Mouse (Mus musculus): ENCODE results near the gene Pzp. TPM values are rescaled to one million over a fixed set of nuclear protein-coding genes. Genes with fewer than 3 reads are reported as not detected.

The Pzp gene
- polyA plus RNA-seq (2012; ENCODE audit: insufficient read depth, low replicate concordance): not detected in 2 replicates

DNA sequence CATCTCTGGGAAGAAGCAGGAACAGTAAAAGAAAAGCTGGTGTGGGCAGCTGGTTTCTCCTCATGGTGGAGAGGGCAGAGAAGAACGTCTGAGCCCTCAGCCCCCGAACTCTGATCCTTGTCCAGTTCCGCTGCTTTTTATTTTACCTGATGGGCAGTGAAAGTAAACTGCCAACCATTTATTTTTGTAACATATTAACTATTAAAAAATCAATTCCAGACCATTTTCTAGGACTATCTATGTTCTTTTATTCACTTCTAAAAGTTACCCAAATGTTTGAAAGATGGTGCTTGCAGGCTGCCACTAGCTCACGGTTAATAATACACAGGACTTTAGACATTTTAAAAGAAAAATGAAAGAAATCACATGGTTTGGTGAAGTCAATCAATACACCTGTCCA, at the start of gene Pzp:
Pzp (minus strand) TSS at position 120 of the 400 bp plus-strand sequence.
- H3K4me3 ChIP-seq (replicated peaks): no peak within 1 kb of the TSS

DNA sequence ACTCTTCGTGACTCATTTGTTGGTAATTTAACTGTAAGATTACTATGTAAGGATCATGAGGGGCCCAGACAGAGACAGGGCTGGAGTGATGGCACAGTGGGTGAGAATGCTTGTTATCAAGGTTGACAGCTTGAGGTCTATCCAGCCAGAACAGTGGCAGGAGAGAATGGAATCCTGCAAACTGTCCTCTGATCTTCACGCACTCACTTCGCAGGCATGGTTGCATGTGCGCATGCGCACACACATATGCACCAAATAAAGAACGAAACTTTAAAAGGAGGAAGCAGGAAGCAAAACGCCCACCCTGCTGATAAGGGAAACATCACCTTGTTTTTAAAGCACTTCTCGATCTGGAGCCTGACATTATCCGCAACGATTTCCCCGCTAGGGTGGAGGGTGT, 40.1 kb upstream of the Pzp start:
- Histone ChIP-seq H3K4me3 (replicated peaks) (no peak overlapping the region), H3K4me1 (no peaks in the 10 kb centered on the region), H3K9me3 (peaks cover 26% of the 10 kb centered on the region), H3K36me3 (replicated peaks; ENCODE audit: low read length) (no peaks in the 10 kb centered on the region), H3K27me3 (replicated peaks) (no peaks in the 10 kb centered on the region)
- TF ChIP-seq GATA1 (IDR thresholded peaks at IDR 0.05; ENCODE audit: borderline replicate concordance, low read length) (no peak), FLI1 (IDR thresholded peaks at IDR 0.05; ENCODE audit: low read length) (no peak)

More for the DNA sequence above, at the start of gene Pzp:
- TF ChIP-seq FLI1 (IDR thresholded peaks at IDR 0.05; ENCODE audit: low read length): no peak
- no peak for TF ChIP-seq GATA1 (IDR thresholded peaks at IDR 0.05; ENCODE audit: borderline replicate concordance, low read length)
- Histone ChIP-seq H3K9me3 (peaks cover 8% of the 10 kb centered on the region; the same call in 1 of the 2 replicates), H3K4me1 (no peaks in the 10 kb centered on the region), H3K27me3 (replicated peaks) (no peaks in the 10 kb centered on the region), H3K36me3 (replicated peaks; ENCODE audit: low read length) (no peaks in the 10 kb centered on the region)

DNA sequence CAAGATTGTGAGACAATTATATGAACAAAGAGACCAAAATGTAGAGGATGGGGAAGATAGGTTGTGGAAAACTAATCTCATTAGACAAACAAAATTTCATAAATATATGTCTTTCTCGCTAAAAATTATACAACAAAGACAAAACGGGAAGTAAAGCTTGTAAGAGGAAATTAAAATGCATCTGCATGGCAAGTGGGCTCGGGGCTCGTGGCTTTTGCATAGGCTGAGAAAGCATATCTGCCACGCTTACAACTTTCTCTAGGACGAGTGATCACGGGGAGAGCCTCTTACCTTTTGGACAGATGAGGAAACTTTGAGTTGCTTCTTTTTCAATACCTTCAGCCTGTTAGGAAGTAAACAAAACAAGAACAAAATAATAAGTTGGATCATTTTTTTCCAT, 27.5 kb upstream of the Pzp start:
- Histone ChIP-seq H3K9me3 (no peaks in the 10 kb centered on the region), H3K4me1 (no peaks in the 10 kb centered on the region), H3K4me3 (replicated peaks) (no peak overlapping the region), H3K36me3 (replicated peaks; ENCODE audit: low read length) (no peaks in the 10 kb centered on the region), H3K27me3 (replicated peaks) (no peaks in the 10 kb centered on the region)
- TF ChIP-seq FLI1 (IDR thresholded peaks at IDR 0.05; ENCODE audit: low read length): no peak
- no peak for TF ChIP-seq GATA1 (IDR thresholded peaks at IDR 0.05; ENCODE audit: borderline replicate concordance, low read length)

DNA sequence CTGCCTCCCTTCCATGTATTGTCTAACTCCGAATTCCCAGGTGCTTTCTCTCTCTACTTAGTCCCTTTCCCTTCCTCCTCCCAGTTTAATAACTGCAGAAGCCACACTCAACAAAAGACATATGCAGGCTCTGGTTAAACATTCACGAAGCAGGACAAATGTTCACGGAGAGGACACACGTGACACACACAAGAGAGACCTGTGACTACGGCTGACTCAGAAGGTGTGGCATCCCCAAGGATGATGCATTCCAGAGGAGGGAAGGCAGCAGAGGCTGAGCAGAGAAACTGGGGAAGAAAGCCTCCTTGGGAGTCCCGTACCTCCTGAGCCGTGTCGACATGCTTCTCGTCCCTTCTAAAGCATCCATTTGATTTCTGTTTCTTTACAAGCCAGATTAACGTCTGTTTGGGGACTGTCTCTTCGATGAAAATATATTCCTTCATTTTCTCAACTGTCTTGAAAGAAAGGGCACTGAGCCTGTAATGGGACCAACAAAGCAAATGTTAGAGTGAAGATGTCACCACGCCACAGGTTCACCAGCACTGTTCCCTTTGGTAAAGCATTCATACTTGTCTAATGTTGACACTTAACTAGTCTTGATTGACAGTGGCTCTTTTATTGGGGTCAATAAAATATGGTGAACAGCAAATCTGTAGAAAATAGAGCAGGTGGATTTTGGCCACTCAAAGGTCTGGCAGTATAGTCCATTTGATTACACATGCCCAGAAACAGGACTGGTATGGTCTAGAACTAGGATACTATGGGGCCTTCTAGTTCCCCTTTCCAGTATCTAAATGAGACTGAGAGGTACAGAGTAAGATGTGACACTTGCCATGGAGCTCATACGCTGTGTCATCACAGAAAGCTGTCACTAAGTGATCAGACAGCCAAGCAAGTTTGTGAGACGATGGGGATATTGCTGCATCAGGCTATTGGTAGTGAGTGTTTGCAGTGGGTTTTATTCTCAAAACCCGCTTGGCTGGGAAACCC, 23.2 kb upstream of the Pzp start:
- Histone ChIP-seq H3K4me1 (no peaks in the 10 kb centered on the region), H3K9me3 (no peaks in the 10 kb centered on the region), H3K36me3 (replicated peaks; ENCODE audit: low read length) (no peaks in the 10 kb centered on the region), H3K27me3 (replicated peaks) (no peaks in the 10 kb centered on the region), H3K4me3 (replicated peaks) (no peak overlapping the region)
- TF ChIP-seq GATA1 (IDR thresholded peaks at IDR 0.05; ENCODE audit: borderline replicate concordance, low read length) (no peak), FLI1 (IDR thresholded peaks at IDR 0.05; ENCODE audit: low read length) (no peak)

DNA sequence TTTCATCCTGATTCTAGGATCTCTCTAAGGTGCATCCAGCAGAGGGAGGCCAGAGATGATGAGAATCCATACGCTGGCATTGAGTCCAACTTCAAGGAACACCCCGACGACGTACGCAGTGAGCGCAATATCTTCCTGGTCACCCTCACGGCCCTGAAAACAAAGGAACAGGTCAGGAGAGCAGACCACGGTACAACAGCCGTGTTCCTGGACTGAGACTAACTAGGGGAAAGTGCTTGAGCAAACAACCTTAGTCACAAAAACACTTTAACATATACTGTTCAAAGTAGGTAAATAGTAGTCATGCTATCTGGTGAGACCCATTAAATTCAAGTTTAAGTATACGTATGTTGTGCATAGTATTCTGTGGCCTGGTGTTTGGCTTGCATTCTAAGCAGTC, 22.0 kb upstream of the Pzp start:
- TF ChIP-seq FLI1 (IDR thresholded peaks at IDR 0.05; ENCODE audit: low read length) (no peak), GATA1 (IDR thresholded peaks at IDR 0.05; ENCODE audit: borderline replicate concordance, low read length) (no peak)
- no peaks in the 10 kb centered on the region for H3K4me1 ChIP-seq
- H3K9me3 ChIP-seq: no peaks in the 10 kb centered on the region

DNA sequence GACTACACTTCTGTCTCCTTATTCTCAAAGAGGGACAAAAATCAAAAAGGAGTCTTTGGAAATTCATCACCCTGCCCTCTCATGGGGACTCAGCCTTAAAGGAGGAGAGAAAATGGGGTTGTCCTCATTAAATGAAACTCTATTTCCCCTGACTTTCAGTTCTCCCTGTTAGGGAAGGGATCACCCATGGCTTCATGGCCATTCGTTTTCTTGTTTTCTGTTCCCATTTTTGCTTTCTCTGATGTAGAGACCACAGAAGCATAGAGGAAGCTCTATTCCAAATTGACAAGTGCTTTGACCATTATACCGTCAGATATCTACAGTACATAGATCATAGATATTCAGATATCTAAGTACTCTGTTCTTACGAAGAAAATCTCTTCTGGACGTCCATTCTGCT, 18.9 kb upstream of the Pzp start:
- H3K4me3 ChIP-seq (replicated peaks): no peak overlapping the region
- no peaks in the 10 kb centered on the region for H3K4me1 ChIP-seq
- H3K27me3 ChIP-seq (replicated peaks): no peaks in the 10 kb centered on the region
- H3K36me3 ChIP-seq (replicated peaks; ENCODE audit: low read length): no peaks in the 10 kb centered on the region
- H3K9me3 ChIP-seq: no peaks in the 10 kb centered on the region; the same call in 1 of the 2 replicates
- TF ChIP-seq GATA1 (IDR thresholded peaks at IDR 0.05; ENCODE audit: borderline replicate concordance, low read length) (no peak), FLI1 (IDR thresholded peaks at IDR 0.05; ENCODE audit: low read length) (no peak)

More for the DNA sequence above, 22.0 kb upstream of the Pzp start:
- Histone ChIP-seq H3K36me3 (replicated peaks; ENCODE audit: low read length) (no peaks in the 10 kb centered on the region), H3K4me3 (replicated peaks) (no peak overlapping the region), H3K27me3 (replicated peaks) (no peaks in the 10 kb centered on the region)

DNA sequence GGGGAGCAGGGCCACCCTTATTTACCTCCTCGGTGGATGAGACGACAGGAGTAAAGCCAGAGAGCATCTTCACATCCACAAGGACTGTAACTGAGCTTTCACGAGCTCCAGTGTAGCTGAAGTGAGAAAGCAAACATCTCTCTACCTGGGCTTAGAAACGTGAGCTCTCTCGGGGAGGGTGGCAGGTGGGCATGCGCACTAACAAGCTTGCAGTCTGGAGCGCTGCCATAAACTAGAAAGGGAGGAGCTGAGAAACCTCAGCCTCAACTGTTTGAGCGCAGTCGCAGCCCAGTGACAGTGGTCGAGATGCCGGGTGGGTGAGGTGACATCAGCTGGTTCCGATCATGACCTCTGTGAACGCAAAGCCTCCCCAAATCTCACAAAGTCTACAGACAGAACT, 16.7 kb upstream of the Pzp start:
- Histone ChIP-seq H3K4me1 (no peaks in the 10 kb centered on the region), H3K36me3 (replicated peaks; ENCODE audit: low read length) (no peaks in the 10 kb centered on the region), H3K4me3 (replicated peaks) (no peak overlapping the region), H3K27me3 (replicated peaks) (no peaks in the 10 kb centered on the region), H3K9me3 (no peaks in the 10 kb centered on the region; the same call in 1 of the 2 replicates)
- TF ChIP-seq FLI1 (IDR thresholded peaks at IDR 0.05; ENCODE audit: low read length): no peak
- TF ChIP-seq GATA1 (IDR thresholded peaks at IDR 0.05; ENCODE audit: borderline replicate concordance, low read length): no peak

DNA sequence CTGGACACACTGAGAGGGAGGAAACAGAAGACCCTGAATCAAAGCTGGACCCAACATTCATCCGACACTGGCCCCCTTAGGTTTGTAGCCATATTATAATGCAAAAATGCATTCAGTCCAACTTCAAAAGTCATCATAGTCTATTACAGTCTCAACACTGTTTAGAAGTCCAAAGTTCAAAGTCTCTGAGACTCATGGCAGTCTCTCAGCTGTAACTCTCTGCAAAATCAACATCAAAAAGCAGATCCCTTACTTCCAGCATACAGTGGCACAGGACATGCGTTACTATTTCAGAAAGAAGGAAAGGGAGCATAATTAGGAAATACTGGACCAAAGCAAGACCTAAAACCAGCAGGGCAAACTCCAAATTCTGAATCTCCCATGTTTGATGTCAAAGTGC, 8.7 kb upstream of the Pzp start:
- no peaks in the 10 kb centered on the region for H3K27me3 ChIP-seq (replicated peaks)
- H3K9me3 ChIP-seq: peaks cover 8% of the 10 kb centered on the region; the same call in 1 of the 2 replicates
- TF ChIP-seq GATA1 (IDR thresholded peaks at IDR 0.05; ENCODE audit: borderline replicate concordance, low read length) (no peak), FLI1 (IDR thresholded peaks at IDR 0.05; ENCODE audit: low read length) (no peak)
- no peaks in the 10 kb centered on the region for H3K4me1 ChIP-seq
- no peaks in the 10 kb centered on the region for H3K36me3 ChIP-seq (replicated peaks; ENCODE audit: low read length)
- H3K4me3 ChIP-seq (replicated peaks): no peak overlapping the region

DNA sequence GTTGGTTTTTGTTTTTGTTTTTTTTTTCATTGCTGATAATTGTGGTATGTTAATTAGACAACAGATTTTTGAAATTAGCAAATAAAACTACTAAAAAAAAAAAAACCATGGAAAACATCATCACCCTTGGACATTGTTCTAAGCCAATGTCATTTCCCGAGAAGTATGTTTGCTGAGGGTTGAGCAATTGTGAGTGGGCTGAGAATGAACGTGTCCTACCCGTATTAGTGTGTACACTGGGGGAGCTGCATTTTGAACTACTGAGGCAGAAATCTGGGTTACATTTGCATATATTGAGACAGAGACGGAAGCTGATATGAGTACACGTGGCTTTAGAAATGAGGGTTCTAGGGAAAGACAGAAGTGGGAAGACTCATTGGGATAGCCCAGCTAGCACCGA, 6.8 kb upstream of the Pzp start:
- Histone ChIP-seq H3K4me3 (replicated peaks) (no peak overlapping the region), H3K36me3 (replicated peaks; ENCODE audit: low read length) (no peaks in the 10 kb centered on the region), H3K4me1 (no peaks in the 10 kb centered on the region), H3K27me3 (replicated peaks) (no peaks in the 10 kb centered on the region), H3K9me3 (peaks cover 8% of the 10 kb centered on the region; the same call in 1 of the 2 replicates)
- TF ChIP-seq FLI1 (IDR thresholded peaks at IDR 0.05; ENCODE audit: low read length) (no peak), GATA1 (IDR thresholded peaks at IDR 0.05; ENCODE audit: borderline replicate concordance, low read length) (no peak)

DNA sequence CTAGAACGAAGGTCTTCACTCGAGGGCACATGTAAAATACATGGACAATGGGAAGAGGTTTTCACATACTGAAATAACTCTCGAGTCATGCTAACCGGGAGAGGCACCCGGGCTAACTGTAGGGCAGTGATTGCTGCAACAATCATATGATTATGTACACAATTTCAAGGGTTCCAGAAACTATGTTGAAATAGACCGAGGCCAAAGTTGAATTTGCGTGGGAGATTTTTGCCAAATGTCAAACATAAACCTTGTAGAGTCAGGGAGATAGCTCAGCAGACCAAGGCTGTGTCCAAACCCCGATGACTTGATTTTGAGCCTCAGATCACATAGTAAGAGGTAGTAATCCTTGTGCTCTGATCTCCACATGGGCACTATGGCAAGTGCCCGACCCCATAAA, 6.2 kb upstream of the Pzp start:
- H3K4me1 ChIP-seq: no peaks in the 10 kb centered on the region
- TF ChIP-seq GATA1 (IDR thresholded peaks at IDR 0.05; ENCODE audit: borderline replicate concordance, low read length) (no peak), FLI1 (IDR thresholded peaks at IDR 0.05; ENCODE audit: low read length) (no peak)
- H3K36me3 ChIP-seq (replicated peaks; ENCODE audit: low read length): no peaks in the 10 kb centered on the region
- H3K27me3 ChIP-seq (replicated peaks): no peaks in the 10 kb centered on the region
- H3K4me3 ChIP-seq (replicated peaks): no peak overlapping the region
- peaks cover 8% of the 10 kb centered on the region; the same call in 1 of the 2 replicates for H3K9me3 ChIP-seq
